Mouse (Mus musculus) brain, embryonic 18.5 days (tissue): ENCODE results near the gene Gstt3.

Experiments used
- DNase-seq: peaks from one replicate; pipeline ENCODE4 v3.0.0-alpha.2; 2012; ENCODE audit warnings: low read depth, low spot score

Gstt3 gene

GRCm38 (mm10) chr10:75780769-75781578, at the start of gene Gstt3, which contains the start of gene Gm20441:
TSS of gene Gstt3 (minus strand) at chr10:75781414.
TSS of gene Gm20441 (minus strand) at chr10:75780954.
- DNase-seq: no peak

GRCm38 (mm10) chr10:75830275-75830670, 49.1 kb upstream of the Gstt3 start:
- DNase-seq: no peak

GRCm38 (mm10) chr10:75829529-75830274, 48.5 kb upstream of the Gstt3 start:
- no peak for DNase-seq

- DNase-seq: peak; percentile 57
Observed at GRCm38 (mm10) chr10:75828500-75828931, 47.3 kb upstream of the Gstt3 start.

GRCm38 (mm10) chr10:75827668-75828360, 46.6 kb upstream of the Gstt3 start:
- DNase-seq: no peak

GRCm38 (mm10) chr10:75824530-75824929, 43.3 kb upstream of the Gstt3 start:
- no peak for DNase-seq

GRCm38 (mm10) chr10:75823782-75824181, 42.6 kb upstream of the Gstt3 start:
- DNase-seq: no peak

- DNase-seq: no peak
Observed at GRCm38 (mm10) chr10:75822443-75822842, 41.2 kb upstream of the Gstt3 start, which contains the start of gene Gstt4. TSS of gene Gstt4 (minus strand) at chr10:75822543.

- DNase-seq: no peak
Observed at GRCm38 (mm10) chr10:75819882-75820281, 38.7 kb upstream of the Gstt3 start.

- DNase-seq: no peak
Observed at GRCm38 (mm10) chr10:75818641-75819040, 37.4 kb upstream of the Gstt3 start.

GRCm38 (mm10) chr10:75804217-75804616, 23.0 kb upstream of the Gstt3 start:
- DNase-seq: no peak

- no peak for DNase-seq
Observed at GRCm38 (mm10) chr10:75798176-75798696, 17.0 kb upstream of the Gstt3 start, which contains the start of gene Gstt1. TSS of gene Gstt1 (minus strand) at chr10:75798584.

- DNase-seq: no peak
Observed at GRCm38 (mm10) chr10:75797619-75798175, 16.5 kb upstream of the Gstt3 start.

GRCm38 (mm10) chr10:75796731-75797516, 15.7 kb upstream of the Gstt3 start:
- DNase-seq: no peak

- no peak for DNase-seq
Observed at GRCm38 (mm10) chr10:75794880-75795279, 13.7 kb upstream of the Gstt3 start.

GRCm38 (mm10) chr10:75790773-75791172, 9.6 kb upstream of the Gstt3 start:
- DNase-seq: no peak

GRCm38 (mm10) chr10:75789841-75790240, 8.6 kb upstream of the Gstt3 start:
- DNase-seq: no peak

- DNase-seq: no peak
Observed at GRCm38 (mm10) chr10:75789081-75789735, 8.0 kb upstream of the Gstt3 start.

GRCm38 (mm10) chr10:75788277-75788676, 7.1 kb upstream of the Gstt3 start:
- no peak for DNase-seq

- DNase-seq: no peak
Observed at GRCm38 (mm10) chr10:75785442-75785841, 4.2 kb upstream of the Gstt3 start.
